Mouse (Mus musculus): Measurements from ENCODE around the gene Fuca1.
"Not testable (repeated sequence)": the region's sequence is repeated elsewhere in the genome, so short reads cannot be mapped to it uniquely, and the experiment has no call there.

Fuca1 gene

GRCm38 (mm10) chr4:135953179-135953578 is 32.6 kb downstream of the Fuca1 start:
- no peak for DNase-seq (ENCODE audit: low spot score)

GRCm38 (mm10) chr4:135954241-135954640 is 33.7 kb downstream of the Fuca1 start:
- DNase-seq (ENCODE audit: low spot score), result no peak

- no peak for DNase-seq (ENCODE audit: low spot score)
Measured at GRCm38 (mm10) chr4:135955886-135956285, 35.4 kb downstream of the Fuca1 start.

GRCm38 (mm10) chr4:135958354-135958753 is 37.8 kb downstream of the Fuca1 start:
- no peak for DNase-seq (ENCODE audit: low spot score)

- DNase-seq (ENCODE audit: low spot score), result no peak
Measured at GRCm38 (mm10) chr4:135960717-135961116, 40.2 kb downstream of the Fuca1 start.

- DNase-seq (ENCODE audit: low spot score), result no peak
Measured at GRCm38 (mm10) chr4:135961709-135962108, 41.2 kb downstream of the Fuca1 start.

- DNase-seq (ENCODE audit: low spot score), result no peak
Measured at GRCm38 (mm10) chr4:135962198-135962597, 41.7 kb downstream of the Fuca1 start.

GRCm38 (mm10) chr4:135962946-135963345 is 42.4 kb downstream of the Fuca1 start:
- no peak for DNase-seq (ENCODE audit: low spot score)

- no peak for DNase-seq (ENCODE audit: low spot score)
Measured at GRCm38 (mm10) chr4:135963457-135964193, 43.1 kb downstream of the Fuca1 start, which contains the start of gene Gale. Gale (plus strand) TSS chr4:135963727.

GRCm38 (mm10) chr4:135964426-135964825 is 43.9 kb downstream of the Fuca1 start:
- no peak for DNase-seq (ENCODE audit: low spot score)

- DNase-seq (ENCODE audit: low spot score), result no peak
Measured at GRCm38 (mm10) chr4:135965113-135965512, 44.6 kb downstream of the Fuca1 start.

- DNase-seq (ENCODE audit: low spot score), result no peak
Measured at GRCm38 (mm10) chr4:135966283-135966682, 45.7 kb downstream of the Fuca1 start.

- no peak for DNase-seq (ENCODE audit: low spot score)
Measured at GRCm38 (mm10) chr4:135967086-135967760, 46.7 kb downstream of the Fuca1 start.

GRCm38 (mm10) chr4:135968271-135968869 is 47.8 kb downstream of the Fuca1 start:
- no peak for DNase-seq (ENCODE audit: low spot score)

GRCm38 (mm10) chr4:135969070-135969750 is 48.7 kb downstream of the Fuca1 start:
- no peak for DNase-seq (ENCODE audit: low spot score)

- DNase-seq (ENCODE audit: low spot score), result no peak
Measured at GRCm38 (mm10) chr4:135970585-135970984, 50.0 kb downstream of the Fuca1 start.

- no peak for DNase-seq (ENCODE audit: low spot score)
Measured at GRCm38 (mm10) chr4:135971805-135972555, 51.4 kb downstream of the Fuca1 start.

- DNase-seq (ENCODE audit: low spot score), result no peak
Measured at GRCm38 (mm10) chr4:135972556-135972906, 52.0 kb downstream of the Fuca1 start, which contains the start of gene Lypla2. Lypla2 (minus strand) TSS chr4:135972626.

- DNase-seq (ENCODE audit: low spot score), result no peak
Measured at GRCm38 (mm10) chr4:135972911-135973811, 52.6 kb downstream of the Fuca1 start.

GRCm38 (mm10) chr4:135976146-135976545 is 55.6 kb downstream of the Fuca1 start:
- no peak for DNase-seq (ENCODE audit: low spot score)

GRCm38 (mm10) chr4:135980223-135980622 is 59.7 kb downstream of the Fuca1 start:
- DNase-seq (ENCODE audit: low spot score), result not testable (repeated sequence)

Data from layer of hippocampus, adult 9-10 months (tissue).